Mouse (Mus musculus): ENCODE results near the gene Hoxb6. TPM values are rescaled to one million over a fixed set of nuclear protein-coding genes. Genes with fewer than 3 reads are reported as not detected.

The Hoxb6 gene
- polyA plus RNA-seq, 1 experiment from 2014 or later = 8.3 TPM

MicroRNA genes within 50 kb of the gene (microRNA counts, 519-probe panel; counts per million panel counts)
- microRNA mmu-miR-10a (3,695 counts per million, percentile 86 among the panel's probes with 10 or more counts), microRNA mmu-miR-196a (1,835 counts per million, percentile 32 among the panel's probes with 10 or more counts)

Small RNAs within 50 kb of the gene (microRNA-seq; reads per million reads assigned to microRNA genes)
- 36,877 reads per million, percentile 99 among the genes with 10 or more reads in this experiment for gene Mir10a
- 0.66 reads per million for gene Mir196a-1

Other genes starting within 250 kb of the Hoxb6 start
- gene Ube2z, start 227.1 kb upstream of the Hoxb6 start, polyA plus RNA-seq (2015; fragmentation: Nextera tagmentation; extraction: Ambion mirVana) = 32.6 and 34.0 TPM in 2 replicates
- 693 and 716 TPM in 2 replicates for gene Atp5g1, start 216.8 kb upstream of the Hoxb6 start, polyA plus RNA-seq (2015; fragmentation: Nextera tagmentation; extraction: Ambion mirVana)
- 0.25 TPM in 1 of 2 replicates, not detected in the other for gene Calcoco2, start 180.5 kb upstream of the Hoxb6 start, polyA plus RNA-seq (2015; fragmentation: Nextera tagmentation; extraction: Ambion mirVana)
- 0.21 and 0.58 TPM in 2 replicates for gene Ttll6, start 158.7 kb upstream of the Hoxb6 start, polyA plus RNA-seq (2015; fragmentation: Nextera tagmentation; extraction: Ambion mirVana)
- not detected in 2 replicates for gene Hoxb13, start 98.2 kb upstream of the Hoxb6 start, polyA plus RNA-seq (2015; fragmentation: Nextera tagmentation; extraction: Ambion mirVana)
- gene Hoxb9, start 21.0 kb upstream of the Hoxb6 start, polyA plus RNA-seq (2015; fragmentation: Nextera tagmentation; extraction: Ambion mirVana) = 0.14 and 0.16 TPM in 2 replicates
- gene Hoxb8, start 10.6 kb upstream of the Hoxb6 start, polyA plus RNA-seq (2015; fragmentation: Nextera tagmentation; extraction: Ambion mirVana) = 0.44 and 1.5 TPM in 2 replicates
- 6.3 and 8.3 TPM in 2 replicates for gene Hoxb7, start 5.9 kb upstream of the Hoxb6 start, polyA plus RNA-seq (2015; fragmentation: Nextera tagmentation; extraction: Ambion mirVana)
- gene Hoxb5, start 10.9 kb downstream of the Hoxb6 start, polyA plus RNA-seq (2015; fragmentation: Nextera tagmentation; extraction: Ambion mirVana) = 13.8 TPM in 2 replicates
- 2.2 and 2.7 TPM in 2 replicates for gene Hoxb4, start 25.8 kb downstream of the Hoxb6 start, polyA plus RNA-seq (2015; fragmentation: Nextera tagmentation; extraction: Ambion mirVana)
- gene Hoxb3, start 30.9 kb downstream of the Hoxb6 start, polyA plus RNA-seq (2015; fragmentation: Nextera tagmentation; extraction: Ambion mirVana) = 0.99 and 1.5 TPM in 2 replicates
- gene Hoxb2, start 58.0 kb downstream of the Hoxb6 start, polyA plus RNA-seq (2015; fragmentation: Nextera tagmentation; extraction: Ambion mirVana) = 9.1 and 11.5 TPM in 2 replicates
- 0.24 TPM in 1 of 2 replicates, not detected in the other for gene Hoxb1, start 73.3 kb downstream of the Hoxb6 start, polyA plus RNA-seq (2015; fragmentation: Nextera tagmentation; extraction: Ambion mirVana)
- gene Skap1, start 172.1 kb downstream of the Hoxb6 start, polyA plus RNA-seq (2015; fragmentation: Nextera tagmentation; extraction: Ambion mirVana) = 1.1 and 1.4 TPM in 2 replicates

Data from stomach, embryonic 16.5 days (tissue).